Mouse (Mus musculus): ENCODE data around the gene Mreg.
A peak's percentile ranks its signal among the peaks of the same experiment; 100 is the strongest.

Gene Mreg

GRCm38 (mm10) chr1:72123434-72124297, 88.4 kb downstream of the Mreg start:
- DNase-seq (ENCODE audit: low read depth, low spot score) = peak; percentile 77

GRCm38 (mm10) chr1:72121608-72122185, 90.4 kb downstream of the Mreg start:
- no peak for DNase-seq (ENCODE audit: low read depth, low spot score)

- no peak for DNase-seq (ENCODE audit: low read depth, low spot score)
Measured at GRCm38 (mm10) chr1:72119981-72120380, 92.1 kb downstream of the Mreg start.

- no peak for DNase-seq (ENCODE audit: low read depth, low spot score)
Measured at GRCm38 (mm10) chr1:72114206-72114605, 97.9 kb downstream of the Mreg start.
